Mouse (Mus musculus): Measurements from ENCODE around the gene Smim24. TPM values are rescaled to one million over a fixed set of nuclear protein-coding genes. Genes with fewer than 3 reads are reported as not detected.

Gene Smim24
- polyA plus RNA-seq, 1 experiment: 6,898 TPM

DNA sequence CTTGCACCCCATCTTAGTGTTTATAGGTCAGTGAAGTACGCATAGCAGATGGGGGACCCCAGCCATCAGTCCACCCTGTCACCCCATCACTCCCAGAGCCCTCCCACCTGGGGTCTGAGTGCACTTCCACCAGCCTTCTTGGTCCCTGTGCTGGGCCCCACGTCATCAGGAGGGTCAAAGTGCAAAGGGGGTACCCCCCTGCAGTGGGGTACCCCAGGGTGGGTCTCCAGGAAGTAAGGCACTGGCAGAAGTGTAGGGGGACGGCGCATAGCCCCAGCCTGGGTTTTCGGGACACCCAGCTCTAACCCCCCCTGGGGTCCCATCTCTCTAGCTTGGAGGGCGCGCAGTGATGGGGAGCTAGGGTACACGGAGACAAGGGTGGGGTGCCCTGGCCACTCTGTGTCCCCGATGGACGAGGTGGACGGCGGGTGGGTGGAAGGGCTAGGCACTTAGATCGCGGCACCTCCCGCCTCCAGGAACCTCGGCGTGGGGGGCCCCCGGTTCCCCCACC, 7.0 kb downstream of the Smim24 start:
- H3K4me1 ChIP-seq (ENCODE audit: control insufficient read depth, insufficient read depth, insufficient read length, low read length): peaks cover 14% of the 10 kb centered on the region
- 90% methylated on average over 18 of the region's 18 CpGs for WGBS
- no peak for TF ChIP-seq CTCF (IDR thresholded peaks at IDR 0.05; ENCODE audit: extremely low read depth, insufficient read length, insufficient replicate concordance, low read depth, low read length)
- no peak for TF ChIP-seq POLR2A (IDR thresholded peaks at IDR 0.05; ENCODE audit: low read depth, low read length)

DNA sequence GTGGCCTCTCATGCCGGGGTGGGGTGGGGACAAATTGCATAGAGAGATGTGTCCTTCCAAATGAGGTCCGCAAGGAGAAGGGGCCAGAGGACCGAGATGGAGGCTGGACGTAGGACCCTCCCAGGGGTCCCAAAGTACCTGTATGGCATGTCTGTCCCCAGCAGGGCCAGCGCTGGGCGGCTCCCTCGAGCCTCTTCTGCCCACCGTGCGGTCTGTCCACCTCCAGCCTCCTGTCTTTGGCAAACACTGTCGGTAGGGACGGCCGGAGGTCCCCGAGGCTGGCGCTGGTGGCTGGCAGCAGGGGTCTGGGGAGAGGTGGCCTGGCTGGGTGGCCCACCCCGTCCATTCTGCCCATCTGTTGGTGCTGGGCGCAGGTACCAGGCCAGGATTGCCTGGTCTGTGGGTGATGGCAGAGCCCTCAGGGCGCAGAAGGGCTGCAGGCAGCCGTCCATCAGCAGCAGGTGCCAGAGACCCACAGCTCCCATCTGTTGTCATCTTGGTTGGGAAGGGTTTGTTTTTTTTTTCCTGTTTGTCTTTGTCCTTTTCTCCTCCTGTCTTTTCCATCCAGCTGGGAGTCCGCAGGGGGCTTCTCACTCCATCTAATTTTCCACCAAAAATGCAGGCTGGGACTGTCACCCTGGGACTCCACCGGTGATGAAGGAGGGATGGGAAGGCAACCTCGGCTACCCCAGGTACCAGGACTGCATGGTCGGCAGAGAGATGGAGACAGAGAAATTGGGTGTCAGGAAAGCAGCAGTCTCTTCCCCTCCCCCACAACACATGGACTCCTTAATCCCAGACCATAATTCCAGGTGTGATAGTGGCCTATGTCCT, 7.7 kb downstream of the Smim24 start:
- Histone ChIP-seq H3K36me3 (ENCODE audit: control insufficient read depth, insufficient read depth, low read length) (peaks cover 20% of the 10 kb centered on the region), H3K27me3 (ENCODE audit: control insufficient read depth, insufficient read depth, low read length) (no peaks in the 10 kb centered on the region), H3K27ac (ENCODE audit: insufficient read depth, low read depth, low read length) (no peak overlapping the region), H3K4me3 (ENCODE audit: low read depth, low read length) (no peak overlapping the region), H3K4me1 (ENCODE audit: control insufficient read depth, insufficient read depth, insufficient read length, low read length) (peaks cover 16% of the 10 kb centered on the region)
- TF ChIP-seq CTCF (IDR thresholded peaks at IDR 0.05; ENCODE audit: extremely low read depth, insufficient read length, insufficient replicate concordance, low read depth, low read length): no peak
- TF ChIP-seq POLR2A (IDR thresholded peaks at IDR 0.05; ENCODE audit: low read depth, low read length): no peak
- 82% methylated on average over 22 of the region's 22 CpGs for WGBS

More for the DNA sequence above, 7.0 kb downstream of the Smim24 start:
- Histone ChIP-seq H3K27ac (ENCODE audit: insufficient read depth, low read depth, low read length) (no peak overlapping the region), H3K27me3 (ENCODE audit: control insufficient read depth, insufficient read depth, low read length) (no peaks in the 10 kb centered on the region), H3K36me3 (ENCODE audit: control insufficient read depth, insufficient read depth, low read length) (peaks cover 25% of the 10 kb centered on the region), H3K4me3 (ENCODE audit: low read depth, low read length) (no peak overlapping the region)

DNA sequence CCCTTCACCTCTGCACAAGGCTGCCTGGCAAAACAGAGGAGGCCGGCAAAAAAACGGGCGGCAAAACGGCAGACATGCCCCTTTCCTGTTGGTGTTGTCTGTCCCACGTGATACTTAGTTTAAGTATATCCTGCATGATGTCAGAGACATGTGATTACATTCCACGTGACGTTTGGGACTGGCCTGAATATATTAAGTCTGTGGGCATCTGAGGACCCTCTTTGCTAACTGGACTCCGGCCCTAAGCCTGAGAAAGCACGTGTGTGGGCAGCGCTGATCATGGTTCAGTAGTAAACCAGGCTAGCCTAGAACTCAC, 8.3 kb downstream of the Smim24 start:
- 73% methylated on average over 10 of the region's 10 CpGs for WGBS
- no peaks in the 10 kb centered on the region for H3K27me3 ChIP-seq (ENCODE audit: control insufficient read depth, insufficient read depth, low read length)
- TF ChIP-seq POLR2A (IDR thresholded peaks at IDR 0.05; ENCODE audit: low read depth, low read length): no peak
- TF ChIP-seq CTCF (IDR thresholded peaks at IDR 0.05; ENCODE audit: extremely low read depth, insufficient read length, insufficient replicate concordance, low read depth, low read length): no peak
- H3K4me1 ChIP-seq (ENCODE audit: control insufficient read depth, insufficient read depth, insufficient read length, low read length): peaks cover 17% of the 10 kb centered on the region
- peaks cover 15% of the 10 kb centered on the region for H3K36me3 ChIP-seq (ENCODE audit: control insufficient read depth, insufficient read depth, low read length)
- H3K4me3 ChIP-seq (ENCODE audit: low read depth, low read length): no peak overlapping the region
- no peak overlapping the region for H3K27ac ChIP-seq (ENCODE audit: insufficient read depth, low read depth, low read length)

DNA sequence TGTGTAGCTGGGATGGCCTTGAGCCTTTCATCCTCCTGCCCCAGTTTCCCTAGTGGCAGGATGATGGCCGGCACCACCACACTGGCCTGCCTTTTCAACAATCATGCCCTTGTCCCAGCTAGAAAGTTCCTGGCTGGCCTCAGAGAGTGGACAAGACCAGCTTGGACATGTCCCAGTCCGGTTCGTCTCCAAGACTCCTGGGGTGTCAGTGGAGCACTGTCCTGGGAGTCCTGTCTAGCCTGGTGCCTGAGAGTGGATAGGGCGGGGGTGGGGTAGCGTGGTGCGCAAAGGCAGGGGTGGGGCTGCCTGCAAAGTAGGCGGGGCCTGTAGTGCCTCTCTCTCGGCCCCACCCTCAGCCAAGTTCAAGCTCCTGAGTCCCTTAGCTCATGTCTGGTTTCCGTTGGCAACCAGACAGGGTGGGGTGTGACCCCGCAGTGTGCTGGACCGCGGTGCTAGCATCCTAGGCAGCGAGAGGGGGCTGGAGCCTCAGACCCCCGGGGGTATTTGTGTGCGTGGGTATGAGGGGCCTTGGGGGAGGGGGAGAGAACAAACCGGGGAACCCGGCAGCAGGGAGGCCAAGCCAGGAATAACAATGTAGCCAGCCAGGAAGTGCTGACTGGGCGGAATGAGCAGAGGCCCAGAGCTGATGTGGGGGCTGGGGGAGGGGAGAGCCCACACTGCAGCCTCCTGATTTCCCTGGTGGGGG, 8.8 kb downstream of the Smim24 start:
- H3K27ac ChIP-seq (ENCODE audit: insufficient read depth, low read depth, low read length): no peak overlapping the region
- H3K36me3 ChIP-seq (ENCODE audit: control insufficient read depth, insufficient read depth, low read length): peaks cover 10% of the 10 kb centered on the region
- WGBS: 35% methylated on average over 18 of the region's 18 CpGs
- 0 out of 2 replicates have a peak overlapping the region, but pooled peaks have one; percentile 10 for H3K4me3 ChIP-seq (ENCODE audit: low read depth, low read length)
- no peak for TF ChIP-seq POLR2A (IDR thresholded peaks at IDR 0.05; ENCODE audit: low read depth, low read length)
- H3K27me3 ChIP-seq (ENCODE audit: control insufficient read depth, insufficient read depth, low read length): no peaks in the 10 kb centered on the region
- peaks cover 17% of the 10 kb centered on the region for H3K4me1 ChIP-seq (ENCODE audit: control insufficient read depth, insufficient read depth, insufficient read length, low read length)

- TF ChIP-seq POLR2A (IDR thresholded peaks at IDR 0.05; ENCODE audit: low read depth, low read length) (no peak), CTCF (IDR thresholded peaks at IDR 0.05; ENCODE audit: extremely low read depth, insufficient read length, insufficient replicate concordance, low read depth, low read length) (no peak)
- 72% methylated on average over 7 of the region's 7 CpGs for WGBS
- Histone ChIP-seq H3K4me3 (ENCODE audit: low read depth, low read length) (no peak overlapping the region), H3K27me3 (ENCODE audit: control insufficient read depth, insufficient read depth, low read length) (no peaks in the 10 kb centered on the region), H3K27ac (ENCODE audit: insufficient read depth, low read depth, low read length) (no peak overlapping the region), H3K36me3 (ENCODE audit: control insufficient read depth, insufficient read depth, low read length) (peaks cover 12% of the 10 kb centered on the region), H3K4me1 (ENCODE audit: control insufficient read depth, insufficient read depth, insufficient read length, low read length) (peaks cover 20% of the 10 kb centered on the region)
These were observed 9.4 kb downstream of the Smim24 start for GRCm38 (mm10) chr10:81402227-81402765.

DNA sequence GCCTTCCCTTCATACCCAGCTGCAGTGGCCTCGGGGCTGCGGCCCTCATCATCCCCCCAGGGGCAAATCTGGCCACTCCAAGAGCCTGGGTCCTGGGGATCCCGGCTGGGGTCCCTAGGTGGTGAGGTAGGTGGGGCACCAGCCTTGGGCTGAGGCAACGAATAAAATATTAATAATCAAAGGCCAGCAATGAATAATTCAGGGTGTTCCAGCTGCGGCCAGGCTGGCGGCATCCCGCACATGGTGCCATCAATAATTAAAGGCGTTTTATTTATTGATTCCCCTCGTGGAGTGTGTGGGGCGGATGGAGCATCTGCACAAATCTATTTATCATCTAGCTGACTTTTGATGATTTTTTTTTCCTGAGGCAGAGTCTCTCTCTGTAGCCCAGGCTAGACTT, 10.7 kb downstream of the Smim24 start:
- no peak overlapping the region for H3K27ac ChIP-seq (ENCODE audit: insufficient read depth, low read depth, low read length)
- no peak for TF ChIP-seq CTCF (IDR thresholded peaks at IDR 0.05; ENCODE audit: extremely low read depth, insufficient read length, insufficient replicate concordance, low read depth, low read length)
- TF ChIP-seq POLR2A (IDR thresholded peaks at IDR 0.05; ENCODE audit: low read depth, low read length): no peak
- WGBS: 83% methylated on average over 10 of the region's 10 CpGs
- H3K4me3 ChIP-seq (ENCODE audit: low read depth, low read length): no peak overlapping the region
- no peaks in the 10 kb centered on the region for H3K27me3 ChIP-seq (ENCODE audit: control insufficient read depth, insufficient read depth, low read length)
- H3K4me1 ChIP-seq (ENCODE audit: control insufficient read depth, insufficient read depth, insufficient read length, low read length): peaks cover 29% of the 10 kb centered on the region
- H3K36me3 ChIP-seq (ENCODE audit: control insufficient read depth, insufficient read depth, low read length): peaks cover 12% of the 10 kb centered on the region

- no peak overlapping the region for H3K27ac ChIP-seq (ENCODE audit: insufficient read depth, low read depth, low read length)
- 51% methylated on average over 9 of the region's 9 CpGs for WGBS
- peaks cover 35% of the 10 kb centered on the region for H3K4me1 ChIP-seq (ENCODE audit: control insufficient read depth, insufficient read depth, insufficient read length, low read length)
- peaks cover 12% of the 10 kb centered on the region for H3K36me3 ChIP-seq (ENCODE audit: control insufficient read depth, insufficient read depth, low read length)
- H3K27me3 ChIP-seq (ENCODE audit: control insufficient read depth, insufficient read depth, low read length): no peaks in the 10 kb centered on the region
- H3K4me3 ChIP-seq (ENCODE audit: low read depth, low read length): no peak overlapping the region
- TF ChIP-seq POLR2A (IDR thresholded peaks at IDR 0.05; ENCODE audit: low read depth, low read length) (no peak), CTCF (IDR thresholded peaks at IDR 0.05; ENCODE audit: extremely low read depth, insufficient read length, insufficient replicate concordance, low read depth, low read length) (no peak)
These were observed 11.2 kb downstream of the Smim24 start for GRCm38 (mm10) chr10:81404082-81404481.

Measured in small intestine, adult 2 months (tissue).